Mouse (Mus musculus): ENCODE results near the gene Hoxb1.

DNA sequence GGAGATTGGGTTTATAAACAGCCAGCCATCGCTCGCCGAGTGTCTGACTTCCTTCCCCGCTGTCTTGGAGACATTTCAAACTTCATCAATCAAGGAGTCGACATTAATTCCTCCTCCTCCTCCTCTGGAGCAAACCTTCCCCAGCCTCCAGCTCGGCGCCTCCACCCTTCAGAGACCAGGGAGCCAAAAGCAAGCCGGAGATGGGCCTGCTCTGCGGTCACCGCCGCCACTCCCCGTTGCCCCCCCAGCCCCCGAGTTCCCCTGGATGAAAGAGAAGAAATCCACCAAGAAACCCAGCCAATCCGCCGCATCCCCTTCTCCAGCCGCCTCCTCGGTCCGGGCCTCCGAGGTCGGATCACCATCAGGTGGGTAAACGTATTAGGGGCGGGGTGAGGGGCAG, 13.7 kb upstream of the Hoxb1 start:
- TF ChIP-seq POLR2A (IDR thresholded peaks at IDR 0.05; ENCODE audit: low read depth, low read length) (no peak), CTCF (IDR thresholded peaks at IDR 0.05; ENCODE audit: extremely low read depth, insufficient read depth, insufficient read length, insufficient replicate concordance) (no peak)
